Mouse (Mus musculus) heart, postnatal 36 days (tissue): ENCODE results near the gene Mgat4a. TPM values are rescaled to one million over a fixed set of nuclear protein-coding genes. Genes with fewer than 3 reads are reported as not detected.

Experiments used
- DNase-seq, 2 experiments: peaks; one replicate each; pipeline ENCODE4 v3.0.0; 2021 to 2022
- intact Hi-C: fragments of 180-260 bp; cut with DNase I; formaldehyde crosslinking; loops from one replicate; pipeline ENCODE4 v1.15.1; 2025
- total RNA-seq, 2 experiments: library from RNA; stranded (reverse); gene quantifications; 2 replicates each; pipeline ENCODE4 v1.2.3; 2021

Mgat4a gene
- total RNA-seq, 2 experiments from 2014 or later: 11.2 to 13.4 TPM

DNA sequence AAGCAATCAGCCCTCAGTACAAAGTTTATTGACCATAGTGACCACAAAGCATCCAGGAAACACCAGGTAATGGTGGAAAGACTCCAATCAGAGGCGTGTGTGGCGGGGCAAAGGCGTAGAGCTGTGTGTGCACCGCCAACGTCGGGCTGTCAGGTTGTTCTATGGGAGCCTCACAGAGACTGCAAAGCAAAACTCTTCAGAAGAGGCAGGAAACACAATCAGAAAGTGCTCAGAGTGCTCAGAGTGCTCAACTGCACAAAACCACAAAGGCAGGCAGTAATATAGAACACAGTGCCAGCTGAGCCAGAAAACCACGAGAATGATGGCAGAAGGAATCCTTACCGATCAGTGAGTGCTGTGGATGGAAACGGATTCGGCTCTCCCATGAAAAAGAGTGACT lies 67.6 kb downstream of the Mgat4a start:
- intact Hi-C loops: no loop called here
- no peak for DNase-seq

DNA sequence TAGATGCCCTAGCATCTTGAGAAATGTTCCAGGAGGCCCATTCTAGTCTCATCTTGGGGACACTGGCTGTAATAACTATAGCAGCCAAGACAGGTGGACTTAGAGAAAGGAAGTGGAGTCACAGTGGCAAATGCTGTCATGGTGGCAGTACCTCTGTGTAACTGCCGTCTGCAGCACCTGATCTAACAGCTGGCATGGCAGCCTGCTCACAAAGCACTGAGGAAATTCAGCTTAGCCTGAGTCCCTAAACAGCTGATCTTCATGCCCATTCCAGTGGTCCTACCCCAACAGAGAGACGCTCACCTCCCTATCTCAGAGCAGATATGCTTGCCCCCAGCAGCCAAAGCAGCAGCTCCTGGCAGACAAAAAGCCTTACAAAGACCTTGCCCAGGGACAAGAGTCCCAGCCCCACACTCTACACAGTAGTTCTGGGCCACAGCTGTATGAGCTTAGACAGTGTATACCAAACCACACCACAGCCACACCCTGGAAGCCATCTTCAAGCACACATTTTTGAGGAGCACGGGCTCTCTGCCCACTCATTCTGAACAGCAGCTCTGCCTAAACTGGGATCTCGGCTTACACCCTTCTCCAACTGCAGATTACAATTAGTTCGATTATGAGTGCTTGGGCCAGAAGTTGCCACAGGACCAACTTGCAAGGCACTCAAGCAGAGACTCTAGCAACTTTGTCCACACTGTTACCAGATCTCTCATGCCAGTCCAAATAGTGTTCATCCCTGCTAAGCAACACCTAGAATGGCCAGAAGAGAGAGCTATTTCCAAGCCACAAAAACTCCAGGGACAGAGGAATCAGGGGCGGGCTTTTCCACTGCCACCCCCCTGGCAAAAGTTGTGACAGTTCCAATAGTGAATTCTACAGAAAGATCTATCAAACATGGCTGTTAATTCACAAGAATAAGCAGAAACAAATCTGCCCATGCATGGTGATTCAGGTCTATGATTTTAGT lies 69.4 kb downstream of the Mgat4a start:
- no peak for DNase-seq
- intact Hi-C loops: loop anchor here (2.0 kb wide), 1 partner anchor 165 kb away; no protein-coding TSS in a partner anchor

DNA sequence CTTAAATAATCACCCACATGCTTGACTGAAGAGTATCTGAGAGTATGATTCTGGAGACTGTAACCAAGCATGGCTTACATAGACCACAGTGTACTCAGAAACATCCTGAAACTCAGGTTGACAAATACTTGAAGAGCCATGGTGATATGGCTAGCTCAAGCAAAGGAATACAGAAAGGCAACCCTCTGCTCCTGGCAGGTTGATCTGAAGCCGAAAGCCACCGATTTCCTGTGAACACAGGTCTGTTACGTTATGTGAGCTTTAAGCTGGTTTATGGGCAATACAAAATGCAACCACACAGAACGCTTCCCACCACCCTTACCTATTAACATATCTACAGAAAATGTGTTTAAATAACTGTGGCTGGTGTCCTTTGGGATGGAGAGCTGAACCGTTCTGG lies 71.8 kb downstream of the Mgat4a start:
- intact Hi-C loops: no loop called here
- DNase-seq: no peak

DNA sequence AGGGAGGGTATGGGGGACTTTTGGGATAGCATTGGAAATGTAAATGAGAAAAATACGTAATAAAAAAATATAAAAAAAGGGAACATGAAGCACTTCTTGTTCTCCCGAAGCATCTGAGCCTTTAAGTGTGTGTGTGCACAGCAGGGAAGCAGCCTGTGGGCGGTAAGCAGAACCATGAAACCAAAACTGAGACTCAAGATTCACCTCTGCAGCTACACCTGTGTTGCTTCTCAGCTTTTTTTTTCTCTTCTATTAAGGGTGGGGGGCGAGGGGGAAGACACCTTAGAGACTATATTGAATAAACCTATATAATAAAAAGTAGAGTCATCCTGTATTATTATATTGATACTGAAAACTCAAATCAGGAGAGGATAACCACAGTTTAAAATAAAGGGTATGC lies 73.0 kb downstream of the Mgat4a start:
- no peak for DNase-seq
- intact Hi-C loops: no loop called here

DNA sequence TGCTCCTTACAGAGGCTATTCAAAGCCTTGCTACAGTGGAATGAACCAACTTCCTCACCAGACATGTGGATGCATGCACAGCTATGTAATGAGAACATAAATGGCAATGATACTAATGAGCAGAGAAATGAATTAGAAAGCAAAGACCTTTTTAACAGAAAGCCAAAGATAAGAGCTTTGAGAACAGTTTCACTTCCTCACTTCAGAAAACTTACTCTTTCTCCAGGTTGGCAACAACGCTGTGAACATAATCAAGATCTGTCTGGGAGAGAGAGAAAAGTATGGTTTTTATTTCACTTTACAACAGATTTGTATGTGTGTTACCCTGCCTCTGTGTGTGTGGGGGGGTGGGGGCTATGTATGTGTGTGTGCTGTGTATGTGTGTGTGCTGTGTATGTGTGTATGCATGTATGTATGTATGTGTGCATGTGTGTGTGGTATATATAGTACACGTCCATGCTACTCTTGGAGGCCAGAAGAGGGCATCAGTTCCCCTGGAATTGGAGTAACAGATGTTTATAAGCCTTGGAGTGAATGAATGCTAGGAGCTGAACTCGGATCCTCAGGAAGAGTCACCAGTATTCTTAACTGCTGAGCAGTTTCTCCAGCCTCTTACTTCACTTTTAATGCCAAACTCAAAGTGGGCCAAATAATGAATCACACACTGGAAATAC lies 74.4 kb downstream of the Mgat4a start:
- DNase-seq: no peak
- intact Hi-C loops: no loop called here

DNA sequence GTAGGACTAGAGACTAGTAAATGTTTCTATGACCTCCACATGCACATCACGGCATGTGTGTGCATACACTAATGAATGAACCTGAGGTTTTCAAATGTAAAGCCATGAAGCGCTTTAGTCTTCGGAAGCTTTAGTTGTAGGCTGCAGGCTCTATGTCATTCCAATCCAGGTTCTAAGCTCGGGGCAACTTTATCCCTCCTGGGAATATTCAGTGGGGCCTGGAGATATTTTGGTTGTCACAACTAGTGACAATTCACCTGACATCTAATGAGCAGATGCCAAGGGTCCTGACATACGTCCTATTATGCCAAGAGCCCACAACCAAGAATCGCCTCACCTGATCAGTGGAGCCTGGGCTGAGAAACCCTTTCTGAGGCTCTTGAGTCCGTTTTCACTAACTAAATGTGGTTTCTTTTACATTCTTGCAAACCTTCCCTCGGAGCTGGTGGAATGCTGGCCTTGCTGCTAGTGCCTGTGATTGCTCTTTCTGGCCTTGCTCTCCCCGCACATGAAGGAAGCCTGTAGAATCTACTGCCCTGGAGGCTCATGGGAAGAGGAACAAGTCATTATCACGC lies 75.9 kb downstream of the Mgat4a start:
- no peak for DNase-seq
- intact Hi-C loops: no loop called here

DNA sequence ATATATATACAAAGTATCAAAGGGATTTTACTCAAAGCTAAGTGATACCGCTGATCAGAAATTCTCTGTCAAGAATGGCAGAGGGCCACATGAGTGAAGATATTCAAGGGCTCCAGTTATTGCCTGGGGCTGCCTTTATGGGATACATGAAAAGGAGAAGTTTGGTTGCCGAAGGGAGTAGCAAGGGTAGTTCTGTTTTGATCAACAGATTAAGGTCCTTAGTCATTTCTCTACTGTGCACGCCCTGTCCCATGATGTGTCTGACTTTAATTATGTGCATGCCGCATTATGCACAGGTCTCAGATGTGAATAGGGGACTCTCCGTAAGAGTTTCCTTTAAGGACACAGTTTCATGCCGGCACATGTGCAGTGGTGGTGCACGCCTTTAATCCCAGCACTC lies 83.3 kb downstream of the Mgat4a start:
- intact Hi-C loops: no loop called here
- no peak for DNase-seq

DNA sequence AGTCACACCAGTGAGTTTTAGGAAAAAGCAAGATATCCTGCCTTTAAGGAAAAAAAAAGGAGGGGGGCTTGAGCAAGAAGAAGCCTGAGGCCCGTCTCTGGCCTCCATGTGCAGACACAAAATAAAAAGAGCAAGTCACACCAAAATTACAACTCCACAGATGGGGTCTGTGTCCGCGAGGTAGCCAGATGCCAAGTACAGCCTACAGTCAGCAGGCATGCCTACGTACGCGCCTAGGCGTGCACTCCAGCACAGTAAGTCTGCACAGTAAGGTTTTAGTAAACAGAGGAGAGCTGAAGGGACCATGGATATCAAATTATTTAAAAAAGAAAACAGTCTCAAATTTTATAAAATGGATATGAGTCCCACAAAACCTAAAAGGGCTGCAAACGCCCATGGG lies 89.5 kb downstream of the Mgat4a start:
- no peak for DNase-seq
- intact Hi-C loops: no loop called here

DNA sequence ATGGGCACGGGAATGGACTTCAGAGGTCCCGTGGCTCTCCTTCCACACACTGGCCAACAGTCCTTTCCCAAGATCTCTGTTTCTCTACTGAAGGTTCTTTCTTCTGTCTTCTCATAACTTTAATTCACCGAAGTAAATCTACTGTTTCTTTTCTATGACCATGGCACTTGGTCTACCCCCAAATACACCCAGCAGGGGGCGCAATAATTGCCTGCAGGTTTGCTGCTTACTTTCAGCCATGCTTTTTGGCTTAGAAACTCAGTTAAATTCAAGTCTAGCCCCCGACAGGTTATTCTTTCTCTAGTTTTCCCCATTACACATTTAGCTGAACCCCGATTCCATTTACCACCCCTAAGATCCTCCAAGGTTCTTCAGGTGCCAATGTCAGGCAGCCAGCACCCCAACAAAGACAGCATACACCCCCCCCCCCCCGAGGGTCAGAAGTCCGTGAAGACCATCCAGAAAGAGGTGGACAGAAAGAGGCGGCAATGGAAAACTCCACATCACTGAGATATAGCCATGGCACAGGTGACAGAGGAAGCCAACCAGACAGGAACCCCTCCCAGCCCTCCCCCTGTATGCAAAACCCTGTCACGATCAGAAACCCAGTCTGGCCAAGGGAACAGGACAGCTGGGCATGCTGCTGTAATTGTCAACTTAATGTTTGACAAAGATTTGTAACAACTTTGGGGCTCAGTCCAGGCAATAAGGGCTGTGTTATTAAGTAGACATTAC lies 92.3 kb downstream of the Mgat4a start:
- intact Hi-C loops: loop anchor here (2.0 kb wide), 1 partner anchor 188 kb away; no protein-coding TSS in a partner anchor
- peak; percentile 57 to 73 for DNase-seq

DNA sequence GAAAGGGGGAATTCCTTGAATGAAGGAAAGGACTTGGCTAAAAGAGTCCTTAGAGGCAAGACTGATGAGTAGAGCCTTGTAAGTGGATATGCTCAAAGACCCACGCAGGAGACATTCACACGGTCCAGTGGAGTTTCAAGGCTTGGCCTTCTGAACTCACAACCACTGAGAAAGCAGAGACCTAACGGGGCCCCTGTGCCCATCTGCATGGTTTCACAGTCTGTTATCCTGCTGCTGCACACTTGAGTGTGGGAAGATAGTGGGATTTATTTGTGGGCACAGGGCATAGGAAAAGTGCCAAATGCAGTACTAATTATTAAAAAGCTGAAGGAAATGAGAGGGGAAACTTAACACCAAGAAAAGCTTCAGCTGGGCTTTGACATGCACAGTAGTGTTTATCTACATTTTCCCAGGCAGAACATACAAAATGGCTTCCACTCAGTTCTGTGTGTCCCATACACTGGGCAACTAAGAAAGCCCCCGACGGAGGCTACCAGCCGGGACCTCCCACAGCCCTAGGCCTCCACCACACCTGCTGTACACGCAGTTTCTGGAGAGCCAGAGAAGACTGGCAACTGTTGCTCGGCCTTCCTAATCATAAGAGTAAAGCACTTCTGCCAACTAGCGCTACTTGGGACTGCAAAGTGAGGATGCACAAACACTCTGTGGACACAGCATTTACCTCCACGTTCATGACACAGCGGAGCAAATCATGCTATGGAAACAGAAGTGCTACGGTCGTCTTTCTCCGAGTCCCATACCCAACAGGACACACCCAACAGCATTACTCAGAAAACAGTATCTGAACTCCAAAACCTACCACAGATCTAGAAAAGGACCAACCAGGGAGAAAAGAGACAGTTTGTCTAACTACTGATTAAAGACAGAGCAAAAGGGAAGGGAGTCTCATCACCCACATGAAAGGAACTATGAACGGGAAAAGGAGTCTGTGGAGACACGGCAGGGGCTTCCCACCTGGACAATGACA lies 97.7 kb downstream of the Mgat4a start:
- DNase-seq: no peak
- intact Hi-C loops: no loop called here

DNA sequence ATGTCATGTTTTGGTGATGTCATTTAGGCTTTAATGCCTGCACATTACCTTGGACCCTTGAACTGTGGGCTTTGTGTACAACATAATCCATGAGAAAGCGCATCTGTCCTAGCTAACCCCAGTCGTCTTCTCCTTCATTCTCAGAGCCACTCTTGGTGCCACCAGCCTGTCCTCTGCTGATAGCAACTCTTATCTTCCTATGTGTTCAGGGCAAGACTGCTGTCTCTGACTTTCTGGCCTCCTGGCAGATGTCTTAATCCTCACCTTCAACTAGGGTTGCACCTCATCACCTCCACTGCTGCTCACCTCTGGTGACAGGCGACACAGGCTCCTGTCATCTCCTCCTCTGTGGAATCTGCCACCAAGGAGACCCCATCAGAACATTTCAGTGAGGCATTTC lies 104.4 kb downstream of the Mgat4a start:
- no peak for DNase-seq
- intact Hi-C loops: loop anchor here (10.0 kb wide), 1 partner anchor 428 kb away; the partner anchor contains the start of gene Tsga10

DNA sequence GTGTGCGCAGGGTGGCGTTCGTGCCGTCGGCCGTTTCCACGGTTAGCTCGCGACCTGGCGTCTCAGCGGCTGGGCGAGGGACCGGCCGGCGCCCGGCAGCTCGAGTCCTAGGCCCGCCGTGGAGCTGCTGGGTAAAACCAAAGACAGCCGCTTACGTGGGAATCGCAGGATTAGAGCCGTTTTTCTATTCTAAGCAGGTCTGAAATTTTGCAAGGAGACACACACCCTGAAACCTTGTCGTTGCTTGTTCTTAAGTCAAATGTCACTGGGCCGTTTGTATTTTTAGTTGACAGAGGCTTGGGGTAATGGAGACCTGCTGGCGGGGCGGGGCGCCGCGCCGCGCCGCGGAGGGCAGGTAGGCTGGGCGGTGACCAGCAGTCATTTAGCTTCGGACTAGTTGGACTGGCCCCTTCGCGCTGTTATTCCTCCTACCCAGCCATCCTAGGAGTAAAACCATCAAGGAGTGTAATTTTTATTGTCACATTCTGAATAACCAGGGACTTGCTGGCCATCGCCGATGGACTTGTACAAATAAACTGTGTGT lies 110.4 kb downstream of the Mgat4a start:
- intact Hi-C loops: loop anchor here (5.0 to 10.0 kb wide), 2 partner anchors 107 to 434 kb away; partner anchors contain the start of gene Tsga10
- no peak for DNase-seq

DNA sequence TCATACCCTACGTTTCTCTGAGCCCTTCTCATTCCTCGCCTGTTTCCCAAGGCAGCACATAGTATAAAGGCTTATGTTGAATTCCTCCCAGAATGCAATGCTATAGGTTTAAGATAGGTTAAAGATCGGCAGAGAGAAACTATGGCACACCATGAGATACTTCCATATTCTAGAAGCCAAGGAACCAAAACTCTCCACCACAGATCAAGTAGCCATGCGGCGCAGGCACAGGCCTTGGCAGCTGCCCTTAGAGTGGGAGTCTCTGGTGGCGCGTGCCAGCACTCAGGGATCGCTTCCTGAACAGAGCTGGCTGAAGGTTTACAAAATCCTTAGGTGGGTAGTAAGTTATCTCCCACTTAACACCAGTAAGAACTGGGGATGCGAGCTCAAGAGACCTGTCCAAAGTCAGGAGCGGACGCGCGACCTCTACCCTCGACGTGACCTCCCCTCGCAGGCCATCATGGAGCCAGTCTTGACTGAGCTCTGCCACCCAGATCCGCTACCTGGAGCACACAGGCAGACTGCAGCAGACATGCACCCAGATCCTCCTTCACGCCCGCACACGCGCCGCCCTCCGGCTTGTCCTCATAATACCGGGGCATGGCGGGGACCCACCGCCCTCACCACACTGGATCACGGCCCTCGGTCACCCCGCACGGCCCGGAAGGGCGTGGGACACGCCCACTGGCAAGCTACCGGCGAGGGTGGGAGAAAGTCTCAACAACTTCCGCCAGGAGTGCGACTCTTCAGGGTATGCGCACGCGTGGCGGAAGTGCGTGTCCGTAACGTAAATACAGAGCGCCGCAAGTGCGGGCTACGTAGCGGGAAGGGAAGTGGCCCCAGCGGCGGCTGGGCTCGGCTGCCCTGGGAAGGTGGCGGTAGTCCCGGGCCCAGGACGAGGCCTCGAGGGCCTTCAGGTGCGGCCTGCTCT lies 111.2 kb downstream of the Mgat4a start, which contains the start of the genes Coa5 and Unc50:
Coa5 (minus strand) TSS at position 738 of the 931 bp plus-strand sequence.
Unc50 (plus strand) TSS at position 774 of the 931 bp plus-strand sequence.
- DNase-seq: peak; percentile 96
- intact Hi-C loops: loop anchor here (5.0 to 10.0 kb wide), 3 partner anchors 108 to 565 kb away; partner anchors contain the start of genes Eif5b, Tsga10 and Txndc9

DNA sequence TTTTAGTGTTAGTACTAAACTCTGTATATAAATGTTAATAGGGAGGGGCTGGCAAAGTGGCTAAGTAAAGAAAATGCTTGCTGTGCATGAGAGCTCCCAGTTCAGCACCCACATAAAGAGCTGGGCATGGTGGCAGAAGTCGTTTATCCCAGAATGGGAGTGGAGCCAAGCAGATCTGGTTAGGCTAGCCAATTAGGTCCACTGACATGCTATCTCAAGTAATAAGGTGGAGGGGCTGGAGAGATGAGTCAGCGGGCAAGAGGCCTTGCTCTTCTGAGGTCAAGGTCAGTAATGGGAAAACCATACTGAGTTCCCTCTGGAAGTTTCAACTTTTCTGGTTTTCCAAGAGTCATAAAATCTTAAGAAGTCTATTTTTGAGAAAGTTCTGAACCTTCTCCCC lies 111.9 kb downstream of the Mgat4a start:
- no peak for DNase-seq
- intact Hi-C loops: loop anchor here (10.0 kb wide), 1 partner anchor 566 kb away; the partner anchor contains the start of genes Eif5b and Txndc9

DNA sequence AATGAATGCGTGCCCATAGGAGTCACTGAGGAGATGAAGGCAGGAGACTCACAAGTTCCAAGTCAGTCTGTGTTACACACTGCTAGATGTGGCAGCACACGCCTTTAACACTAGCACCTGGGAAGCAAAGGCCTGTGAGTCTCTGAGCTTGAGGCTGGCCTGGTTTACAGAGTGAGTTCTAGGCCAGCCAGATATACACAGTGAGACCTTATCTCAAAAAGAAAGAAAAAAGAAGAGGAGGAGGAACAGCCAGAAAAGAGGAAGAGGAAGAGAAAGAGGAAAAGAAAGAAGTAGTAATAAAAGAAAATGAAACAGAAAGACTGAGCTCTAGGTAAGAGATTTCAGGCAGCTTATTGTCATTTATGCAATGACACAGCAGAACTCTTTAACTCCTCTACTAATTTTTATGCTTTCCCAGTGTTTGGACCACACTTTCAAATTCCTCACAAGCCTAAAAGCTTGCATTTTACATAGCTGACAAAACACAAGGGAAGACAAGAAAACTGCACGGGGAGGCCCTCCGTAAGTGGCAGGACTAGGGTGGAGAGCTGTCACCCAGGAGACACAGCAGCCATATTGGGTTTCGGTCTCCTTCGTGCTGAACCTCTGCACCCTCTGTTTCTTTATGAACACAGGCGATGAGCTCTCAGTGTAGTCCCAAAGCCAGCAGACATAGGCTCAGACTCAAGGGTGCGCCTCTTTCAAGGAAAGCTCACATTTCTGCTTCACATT lies 113.5 kb downstream of the Mgat4a start:
- intact Hi-C loops: loop anchor here (10.0 kb wide), 1 partner anchor 567 kb away; the partner anchor contains the start of genes Eif5b and Txndc9

DNA sequence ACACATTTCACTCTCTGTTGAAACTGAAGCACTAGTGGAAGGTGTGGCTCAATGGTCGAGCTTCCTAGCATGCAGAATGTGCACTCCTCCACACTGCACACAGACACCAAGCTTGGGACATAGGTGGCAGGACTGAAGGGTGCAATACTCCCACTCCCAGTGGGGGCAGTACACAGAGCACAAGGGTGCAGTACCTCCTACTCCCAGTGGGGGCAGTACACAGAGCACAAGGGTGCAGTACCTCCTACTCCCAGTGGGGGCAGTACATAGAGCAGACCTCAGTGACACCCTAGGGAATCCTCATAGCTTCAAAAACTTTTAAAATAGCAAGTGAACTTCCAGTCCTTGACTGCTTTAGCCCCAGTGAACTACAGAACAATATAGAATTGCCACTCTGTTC lies 121.4 kb downstream of the Mgat4a start:
- DNase-seq: peak; percentile 58
- intact Hi-C loops: no loop called here

More for the DNA sequence above, 113.5 kb downstream of the Mgat4a start:
- no peak for DNase-seq

DNA sequence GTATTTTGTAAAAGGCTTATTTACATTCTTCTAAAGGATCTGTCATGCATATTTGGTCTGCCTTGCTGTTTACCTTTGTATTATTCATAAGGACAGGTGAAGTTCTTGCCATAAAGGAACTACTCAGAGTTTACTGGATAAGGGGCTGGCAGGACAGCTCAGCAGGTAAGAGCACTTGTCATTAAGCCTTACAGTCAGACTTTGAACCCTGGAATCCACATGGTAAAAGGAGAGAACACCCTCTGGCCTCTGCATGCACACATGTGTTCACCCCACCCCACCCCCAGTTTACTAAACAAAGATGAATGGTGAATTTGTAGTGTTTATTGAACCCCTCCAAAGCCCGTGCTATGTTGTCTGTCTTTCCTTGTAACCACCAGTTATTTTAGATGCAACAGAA lies 125.4 kb downstream of the Mgat4a start:
- intact Hi-C loops: no loop called here
- DNase-seq: no peak
